Comparison of ENCODE assay signal across 8 mouse cellular contexts in the genomic region with DNA sequence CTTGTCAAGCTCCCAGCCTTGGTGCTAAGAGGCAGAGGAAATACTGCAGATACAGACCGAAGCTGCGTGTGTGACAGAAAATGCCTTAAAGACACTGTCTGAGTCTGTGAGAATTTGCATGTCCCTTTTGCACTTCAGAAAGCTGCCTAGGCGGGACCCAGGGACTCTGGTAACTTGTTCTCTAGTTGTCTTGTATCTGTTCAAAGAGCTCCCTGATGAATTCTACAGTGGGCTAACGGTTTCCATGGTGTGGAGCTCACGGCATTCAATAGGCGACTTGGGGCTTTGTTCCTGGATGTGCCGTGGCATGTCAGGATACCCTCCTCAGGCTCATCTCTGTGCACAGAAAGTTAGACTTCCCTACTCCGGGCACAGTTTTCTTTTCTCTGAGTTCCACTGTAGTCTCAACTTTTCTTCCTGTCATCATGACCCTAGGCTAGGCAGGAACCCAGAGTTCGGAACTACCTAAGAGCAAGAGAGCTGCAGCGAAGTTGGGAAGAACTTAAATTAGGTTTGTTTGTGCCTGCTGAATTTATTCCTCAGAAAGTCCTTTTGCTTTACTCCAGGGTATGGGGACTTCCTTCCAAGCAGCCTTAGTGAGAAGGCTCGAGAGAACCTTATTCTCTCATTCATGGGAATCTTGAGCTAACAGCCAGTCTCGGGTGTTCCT.
DNase-seq lines count a peak whose midpoint lies in the region; ATAC-seq and TF ChIP-seq lines count a peak whose summit lies in the region.

No protein-coding gene starts in this region.

- no peak for DNase-seq in kidney, postnatal 10 days
- DNase-seq in embryo, embryonic 9.5 days (ENCODE audit: extremely low spot score) = peak; percentile 60
- peak; percentile 13 for DNase-seq in hindbrain, postnatal 0 days (ENCODE audit: low spot score)
- no peak for DNase-seq in cerebellum, adult 18-20 months
- DNase-seq in layer of hippocampus, postnatal 10 days (ENCODE audit: low spot score in 2 of 2) = no peak

- no peak for TF ChIP-seq POLR2A in myocyte (IDR thresholded peaks at IDR 0.05; ENCODE audit: insufficient read length, low read depth)

- WGBS in kidney, embryonic 15.5 days = 25% methylated on average over 12 of the region's 12 CpGs
- WGBS in hindbrain, postnatal 0 days = 24% methylated on average over 12 of the region's 12 CpGs

- peak overlapping the region; percentile 48 for H3K4me3 ChIP-seq in kidney, embryonic 15.5 days (replicated peaks)
- peak overlapping the region; percentile 25 for H3K4me3 ChIP-seq in hindbrain, postnatal 0 days (ENCODE audit: low read length)
- peak overlapping the region; percentile 43 for H3K4me3 ChIP-seq in myocyte

- peak overlapping the region; percentile 59 for H3K4me2 ChIP-seq in kidney, embryonic 15.5 days
- peak overlapping the region; percentile 44 for H3K4me2 ChIP-seq in hindbrain, postnatal 0 days (ENCODE audit: low read depth, low read length)
- H3K4me2 ChIP-seq in myocyte (ENCODE audit: low read depth) = peak overlapping the region; percentile 88

- H3ac ChIP-seq in myocyte (ENCODE audit: control insufficient read depth, insufficient read length) = no peak overlapping the region

- H3K27ac ChIP-seq in kidney, embryonic 15.5 days = peak overlapping the region; percentile 90
- peak overlapping the region; percentile 78 for H3K27ac ChIP-seq in hindbrain, postnatal 0 days

- peaks cover 57% of the 10 kb centered on the region for H3K4me1 ChIP-seq in kidney, embryonic 15.5 days
- no peaks in the 10 kb centered on the region for H3K4me1 ChIP-seq in hindbrain, postnatal 0 days (ENCODE audit: insufficient read depth, low read length)

- no peak for TF ChIP-seq CTCF in hindbrain, postnatal 0 days (IDR thresholded peaks at IDR 0.05; ENCODE audit: low read depth)

- H3K27me3 ChIP-seq in kidney, embryonic 15.5 days = no peaks in the 10 kb centered on the region
- no peaks in the 10 kb centered on the region for H3K27me3 ChIP-seq in hindbrain, postnatal 0 days (ENCODE audit: insufficient read depth, low read length)
- no peaks in the 10 kb centered on the region for H3K27me3 ChIP-seq in myocyte (ENCODE audit: control insufficient read depth, insufficient read depth, insufficient read length)

- H3K79me2 ChIP-seq in myocyte (ENCODE audit: control insufficient read depth, insufficient read depth) = peaks cover 71% of the 10 kb centered on the region

- H3K9ac ChIP-seq in kidney, embryonic 15.5 days = peak overlapping the region; percentile 40
- H3K9ac ChIP-seq in hindbrain, postnatal 0 days (replicated peaks; ENCODE audit: low read length) = peak overlapping the region; percentile 25; the same call in 1 of the 2 replicates

- H3K9me3 ChIP-seq in kidney, embryonic 15.5 days (replicated peaks) = no peaks in the 10 kb centered on the region
- no peaks in the 10 kb centered on the region for H3K9me3 ChIP-seq in hindbrain, postnatal 0 days (ENCODE audit: low read length)

- peaks cover 7% of the 10 kb centered on the region for H3K36me3 ChIP-seq in kidney, embryonic 15.5 days
- no peaks in the 10 kb centered on the region for H3K36me3 ChIP-seq in hindbrain, postnatal 0 days (ENCODE audit: insufficient read depth, low read length)
- peaks cover 9% of the 10 kb centered on the region for H3K36me3 ChIP-seq in myocyte (ENCODE audit: control insufficient read depth, insufficient read depth)

- no peak for ATAC-seq in kidney, embryonic 15.5 days (replicated peaks; ENCODE audit: low FRiP score)
- peak; percentile 60 for ATAC-seq in hindbrain, postnatal 0 days
- ATAC-seq in granulocyte monocyte progenitor cell, adult 5-6 weeks (replicated peaks; ENCODE audit: poor library complexity, severe bottlenecking) = no peak

TF ChIP-seq in myocyte, 11 proteins besides CTCF, POLR2A, EP300 and RAD21:
- TF ChIP-seq SRF (IDR thresholded peaks at IDR 0.05; ENCODE audit: control insufficient read depth, insufficient read length, low read depth) = no peak
- no peak for TF ChIP-seq MAX (IDR thresholded peaks at IDR 0.05; ENCODE audit: low read depth)
- no peak for TF ChIP-seq USF1 (IDR thresholded peaks at IDR 0.05; ENCODE audit: low read depth)
- no peak for TF ChIP-seq TCF3 (IDR thresholded peaks at IDR 0.05; ENCODE audit: insufficient read length, low read depth)
- no peak for TF ChIP-seq CEBPB (IDR thresholded peaks at IDR 0.05; ENCODE audit: insufficient read depth, poor library complexity, severe bottlenecking)
- no peak for TF ChIP-seq REST (IDR thresholded peaks at IDR 0.05; ENCODE audit: insufficient read depth, insufficient read length)
- no peak for TF ChIP-seq MYOD1 (IDR thresholded peaks at IDR 0.05; ENCODE audit: control insufficient read depth in 1 of 3, insufficient read length in 2 of 3, low read depth in 2 of 3)
- TF ChIP-seq TCF12 (IDR thresholded peaks at IDR 0.05; ENCODE audit: insufficient read depth, poor library complexity, severe bottlenecking) = no peak
- TF ChIP-seq POLR2AphosphoS2 (IDR thresholded peaks at IDR 0.05; ENCODE audit: insufficient read length, low read depth) = no peak
- TF ChIP-seq MYOG (IDR thresholded peaks at IDR 0.05; ENCODE audit: control insufficient read depth in 1 of 3, insufficient read depth in 1 of 3, insufficient read length in 2 of 3, low read depth in 2 of 3) = no peak
- TF ChIP-seq E2F4 (IDR thresholded peaks at IDR 0.05; ENCODE audit: insufficient read depth) = no peak

Comparison
In these comparisons a context has a peak if more than half of its experiments do, and no peak if none do; other contexts are left out.
1. DNase-seq: peak in embryo, embryonic 9.5 days (single experiment) and hindbrain, postnatal 0 days (single experiment); none in kidney, postnatal 10 days (single experiment), cerebellum, adult 18-20 months (0 of 2) and layer of hippocampus, postnatal 10 days (0 of 2).
2. Peak in every context shown above with its lines, with median percentiles within 50 percentile points of each other: H3K4me2 ChIP-seq and H3K4me3 ChIP-seq.